Mouse (Mus musculus) ovary, adult 18-20 months (tissue): Measurements from ENCODE around the gene Arhgef3.
A peak's percentile ranks its signal among the peaks of the same experiment; 100 is the strongest.

ENCODE experiments used
- DNase-seq: peaks from one replicate; pipeline ENCODE4 v3.0.0; 2022; ENCODE audit warnings: low spot score, mixed read lengths

Arhgef3 gene

DNA sequence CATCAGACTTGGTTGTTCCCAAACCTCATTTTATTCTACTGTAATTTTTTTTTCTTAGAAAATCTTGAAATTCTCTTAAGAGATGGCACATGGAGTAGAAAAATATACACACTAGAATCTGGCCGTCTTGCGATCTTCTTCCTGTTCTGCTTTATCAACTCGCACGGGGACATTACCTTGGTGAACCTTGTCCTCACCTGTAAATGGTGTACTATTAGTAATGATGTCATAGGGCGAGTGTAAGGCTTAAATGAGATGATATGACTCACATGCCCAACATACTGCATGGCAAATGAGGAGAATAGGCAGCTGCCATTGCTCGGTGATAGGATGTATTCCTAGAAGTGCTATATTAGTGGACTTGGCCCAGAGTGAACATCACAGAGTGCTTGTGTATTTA, 49.9 kb downstream of the Arhgef3 start:
- no peak for DNase-seq

DNA sequence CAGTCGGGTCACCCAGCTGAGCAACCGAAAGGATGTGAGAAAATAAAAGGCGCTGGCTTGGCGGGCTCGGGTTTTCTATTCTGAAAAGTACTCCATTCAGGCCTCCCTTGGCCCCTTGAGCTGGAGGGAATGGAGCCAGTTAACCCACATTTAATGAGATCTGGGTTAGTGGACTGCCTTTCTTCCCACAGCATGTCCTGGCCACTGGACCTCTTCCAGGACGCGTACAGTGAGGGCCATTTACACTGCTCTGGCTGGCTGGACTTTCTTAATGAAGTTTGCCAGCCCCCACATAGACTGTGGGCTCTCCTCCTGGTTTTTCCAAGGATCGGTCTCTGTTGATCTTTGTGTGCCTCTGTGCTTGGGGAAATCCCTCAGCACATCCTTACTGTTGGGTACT, 52.1 kb downstream of the Arhgef3 start:
- no peak for DNase-seq

DNA sequence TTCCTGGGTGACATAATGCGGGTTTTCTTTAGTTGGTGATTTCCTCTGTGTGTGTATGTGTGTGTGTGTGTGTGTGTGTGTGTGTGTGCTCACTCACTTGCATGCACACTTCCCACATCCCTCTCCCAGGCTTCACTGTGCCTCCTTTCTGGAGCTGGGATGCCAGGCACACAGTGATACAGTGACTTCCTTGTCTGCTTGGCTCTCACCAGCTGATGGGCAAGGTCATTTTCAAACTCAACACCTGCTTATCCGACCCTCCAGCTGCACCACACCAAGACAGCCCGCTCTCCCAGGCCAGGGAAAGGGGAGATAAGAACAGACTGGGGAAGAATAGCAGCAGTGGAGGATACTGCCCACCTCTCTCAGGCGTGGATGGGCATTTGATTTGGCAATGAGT, 52.5 kb downstream of the Arhgef3 start:
- DNase-seq: no peak

DNA sequence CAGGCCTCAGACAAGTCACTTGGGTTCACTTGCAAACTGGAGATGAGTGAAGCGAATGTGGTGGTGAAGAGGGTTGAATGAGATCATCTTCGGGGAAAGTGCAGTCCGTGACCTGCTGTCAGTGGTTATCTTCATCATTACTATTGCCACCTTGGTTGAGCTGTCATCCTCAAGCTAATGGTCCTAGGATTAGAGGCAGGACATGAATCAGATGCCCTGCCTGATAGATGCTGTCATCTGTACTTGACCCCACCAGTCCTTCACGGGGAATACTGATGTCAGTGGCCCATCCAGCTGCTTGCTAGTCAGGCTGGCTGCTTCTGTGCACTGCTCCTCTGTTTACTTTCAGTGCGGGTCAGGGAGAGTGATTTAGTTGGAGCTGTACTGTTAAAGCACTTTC, 53.7 kb downstream of the Arhgef3 start:
- DNase-seq: no peak

DNA sequence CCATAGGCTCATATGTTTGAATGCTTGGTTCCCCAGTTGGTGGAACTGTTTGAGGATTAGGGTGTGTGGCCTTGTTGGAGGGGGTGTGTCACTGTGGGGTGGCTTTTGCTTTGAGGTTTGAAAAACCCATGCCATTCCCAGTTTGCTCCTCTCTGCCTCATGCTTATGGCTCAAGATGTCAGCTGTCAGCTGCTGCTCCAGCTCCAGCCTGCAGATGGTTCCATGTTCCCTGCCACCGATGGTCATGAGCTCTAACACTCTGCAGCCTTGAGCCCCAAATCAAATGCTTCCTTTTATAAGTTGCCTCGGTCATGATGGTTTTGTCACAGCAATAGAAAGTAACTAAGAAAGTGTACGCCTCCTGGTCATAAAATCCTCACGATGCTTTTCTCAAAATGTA, 54.6 kb downstream of the Arhgef3 start:
- DNase-seq: no peak

DNA sequence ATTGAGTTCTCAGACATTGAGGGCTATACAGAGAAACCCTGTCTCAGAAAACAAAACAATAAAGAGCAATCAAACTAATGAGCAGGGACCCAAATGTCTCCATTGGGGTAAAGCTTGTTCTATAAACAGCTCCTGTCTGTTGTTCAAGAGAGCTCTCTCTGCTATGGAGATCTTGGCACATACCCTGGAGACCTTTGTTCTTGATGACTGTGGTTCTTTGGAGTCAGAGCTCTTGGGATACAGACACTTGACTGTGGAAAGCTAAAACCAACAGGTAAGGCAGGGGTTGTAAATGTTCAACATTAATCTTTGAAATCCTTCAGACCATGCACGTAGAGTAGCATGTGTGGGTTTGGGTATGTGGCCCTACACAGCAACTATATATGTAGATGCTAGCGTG, 55.7 kb downstream of the Arhgef3 start:
- no peak for DNase-seq

DNA sequence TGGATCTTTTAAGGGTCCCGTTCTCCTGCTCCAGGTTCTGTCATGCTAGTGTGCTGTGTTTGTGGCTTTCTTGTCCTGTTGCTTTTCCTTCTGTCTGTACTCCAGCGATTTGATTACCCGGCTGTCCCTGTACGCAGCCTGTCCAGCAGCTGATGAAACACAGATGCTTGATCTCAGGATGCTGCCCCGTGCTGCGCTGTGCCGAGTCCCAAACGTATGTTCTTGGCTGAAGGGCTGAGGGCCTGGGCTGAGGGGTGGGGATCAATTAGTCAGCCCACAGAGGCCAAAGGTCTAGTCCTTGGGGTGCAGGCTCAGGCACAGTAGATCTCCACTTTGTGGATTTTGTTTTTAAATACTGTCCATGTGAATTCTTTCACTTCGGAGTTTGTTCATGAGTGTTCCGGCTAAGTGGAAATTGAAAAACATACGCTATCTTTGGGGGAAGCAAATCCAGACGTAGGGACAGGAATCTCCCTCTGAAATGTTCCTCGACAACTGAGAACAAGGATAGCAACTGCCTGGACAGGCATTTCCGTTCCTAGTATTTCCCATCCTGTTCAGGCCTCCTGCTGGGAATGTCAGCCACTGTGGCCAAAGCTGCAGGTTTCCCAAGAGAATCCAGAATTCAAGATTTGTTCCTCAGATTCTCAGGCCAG, 56.6 kb downstream of the Arhgef3 start:
- DNase-seq: no peak

DNA sequence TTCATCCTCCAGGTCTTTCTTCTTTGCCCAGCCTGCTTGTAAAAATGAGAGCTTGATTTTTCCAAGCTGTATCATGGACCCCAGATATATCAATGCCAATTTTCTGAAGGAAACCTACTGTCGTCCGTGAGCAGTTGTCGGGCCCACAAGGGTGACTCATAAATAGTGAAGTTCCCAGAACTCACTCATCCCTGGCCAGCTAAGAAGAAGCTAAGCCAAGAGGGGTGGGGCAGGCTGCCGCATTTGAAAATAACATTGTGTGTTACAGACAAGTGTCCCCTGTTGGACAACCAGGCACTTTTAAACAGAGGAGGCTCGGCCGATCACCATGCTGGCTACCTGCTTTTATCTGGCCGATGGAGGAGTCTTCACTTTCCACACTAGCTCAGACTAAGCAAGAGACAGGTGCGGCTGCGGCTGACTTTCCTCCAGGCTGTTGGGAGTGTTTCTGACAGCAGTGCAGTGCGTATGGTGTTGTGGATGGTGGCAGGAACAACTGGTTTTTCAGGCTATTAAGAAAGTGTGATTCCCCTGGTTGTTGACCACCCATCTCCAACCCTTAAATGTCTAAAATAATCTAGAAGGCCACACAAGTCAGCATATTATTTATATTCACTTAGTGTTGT, 58.6 kb downstream of the Arhgef3 start:
- no peak for DNase-seq

DNA sequence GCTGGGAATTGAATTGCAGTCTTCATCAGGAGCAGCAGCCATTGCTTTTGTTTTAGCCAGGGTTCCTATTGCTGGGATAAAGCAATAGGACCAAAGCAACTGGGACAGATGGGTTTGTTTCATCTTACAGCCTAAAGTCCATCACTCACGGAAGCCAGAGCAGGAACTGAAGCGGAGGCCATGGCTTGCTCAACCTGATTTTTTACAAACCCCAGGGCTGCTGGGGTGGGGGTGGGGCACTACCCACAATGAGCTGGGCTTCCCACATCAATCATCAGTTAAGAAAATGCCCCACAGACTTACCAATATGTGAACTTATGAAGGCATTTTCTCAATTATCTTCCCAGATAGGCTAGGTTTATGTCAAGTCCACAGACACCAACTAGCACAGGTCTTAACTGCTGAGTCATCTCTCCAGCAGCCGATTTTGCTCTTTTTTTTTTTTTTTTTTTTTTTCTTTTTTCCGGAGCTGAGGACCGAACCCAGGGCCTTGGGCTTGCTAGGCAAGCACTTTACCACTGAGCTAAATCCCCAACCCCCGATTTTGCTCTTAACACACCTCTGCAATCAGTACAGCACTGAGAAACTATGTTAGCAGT, 59.6 kb downstream of the Arhgef3 start:
- no peak for DNase-seq

DNA sequence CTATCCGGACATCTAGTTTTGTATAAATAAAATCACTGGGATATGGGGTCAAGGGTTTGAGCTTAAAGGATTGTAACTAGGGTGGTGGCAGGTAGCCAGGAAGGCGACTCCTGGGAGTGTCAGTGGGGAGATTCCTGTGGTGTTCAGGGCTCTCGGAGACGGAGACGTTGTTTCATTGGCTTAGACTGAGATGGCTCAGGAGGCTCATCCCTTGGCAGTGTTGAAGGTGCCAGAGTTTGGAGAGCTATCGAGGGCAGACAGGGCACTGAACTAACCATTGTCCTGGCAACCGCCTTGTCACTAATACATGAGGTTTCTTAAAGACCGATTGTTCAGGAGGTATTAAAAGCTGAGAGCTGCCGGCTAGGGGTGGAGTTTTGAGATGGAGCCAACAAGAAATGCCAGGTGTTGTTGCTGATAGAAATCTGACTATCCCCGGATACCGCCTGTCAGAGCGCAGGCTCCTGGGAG, 60.2 kb downstream of the Arhgef3 start:
- no peak for DNase-seq

DNA sequence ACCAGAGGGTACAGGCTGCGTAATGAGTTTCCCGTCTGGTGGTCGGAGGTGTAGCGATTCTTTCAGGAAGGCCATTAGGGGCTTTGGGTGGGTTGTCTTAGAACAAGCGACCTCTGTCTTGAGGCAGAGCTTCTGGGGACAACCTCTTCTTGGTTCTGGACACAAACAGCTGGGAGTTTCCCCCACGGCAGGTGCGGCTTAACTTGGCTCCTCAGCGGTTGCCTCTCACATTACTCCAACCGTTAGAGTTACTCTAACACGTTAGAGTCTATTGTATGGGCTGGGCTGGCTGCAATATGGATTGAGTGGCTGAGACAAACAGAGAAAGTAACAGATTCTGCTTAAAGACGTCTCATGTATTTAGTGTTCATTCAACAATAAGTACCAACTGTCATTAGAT, 60.6 kb downstream of the Arhgef3 start:
- DNase-seq: no peak

DNA sequence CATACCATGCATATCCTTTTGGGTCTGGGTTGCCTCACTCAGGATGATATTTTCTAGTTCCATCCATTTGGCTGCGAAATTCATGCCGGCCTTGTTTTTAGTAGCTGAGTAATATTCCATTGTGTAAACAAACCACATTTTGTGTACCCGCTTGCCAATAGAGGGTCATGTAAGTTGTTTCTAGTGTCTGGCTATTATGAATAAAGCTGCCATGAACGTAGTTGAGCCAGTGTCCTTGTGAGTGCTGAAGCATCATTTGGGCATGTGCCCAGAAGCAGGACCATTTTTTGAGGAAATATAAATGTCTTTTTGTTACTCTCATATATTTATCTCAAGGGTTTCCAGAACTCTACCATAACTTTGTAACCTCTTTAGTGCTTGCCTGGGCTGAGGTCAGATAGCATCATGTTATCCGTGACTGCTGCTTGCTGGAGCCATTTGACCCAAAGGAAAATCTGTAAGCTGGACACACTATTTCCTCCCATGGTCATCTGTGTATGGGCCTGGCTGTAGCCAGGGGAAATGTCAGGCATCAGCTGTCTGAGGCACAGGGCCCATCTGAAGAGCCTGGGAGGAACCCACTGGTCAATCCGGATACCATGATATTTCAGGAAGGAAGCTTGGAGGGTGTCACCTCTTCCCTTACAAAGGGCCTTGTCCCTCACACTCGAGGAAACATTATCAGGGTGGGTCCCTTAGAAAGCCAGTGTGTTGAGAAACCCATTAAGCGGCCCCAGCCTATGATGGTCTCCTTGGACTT, 63.3 kb downstream of the Arhgef3 start:
- no peak for DNase-seq

DNA sequence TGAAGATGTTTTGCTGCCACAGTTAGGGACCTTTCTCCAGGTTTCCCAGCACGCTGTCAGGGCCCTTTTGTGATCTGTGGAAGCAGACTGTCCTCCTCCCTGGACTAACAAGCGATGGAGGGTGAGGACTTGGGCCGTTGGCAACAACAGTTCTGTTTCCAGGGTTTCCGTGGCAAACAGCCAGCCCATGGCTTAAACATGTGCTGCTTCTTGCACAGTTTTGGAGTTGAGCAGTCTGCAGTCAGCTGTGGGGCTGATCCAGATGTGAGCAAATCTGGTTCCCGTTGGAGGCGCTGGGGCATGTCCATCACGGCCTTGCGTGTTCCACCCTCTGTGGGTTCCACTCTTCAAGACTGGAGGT, 63.8 kb downstream of the Arhgef3 start:
- peak; percentile 37 for DNase-seq

DNA sequence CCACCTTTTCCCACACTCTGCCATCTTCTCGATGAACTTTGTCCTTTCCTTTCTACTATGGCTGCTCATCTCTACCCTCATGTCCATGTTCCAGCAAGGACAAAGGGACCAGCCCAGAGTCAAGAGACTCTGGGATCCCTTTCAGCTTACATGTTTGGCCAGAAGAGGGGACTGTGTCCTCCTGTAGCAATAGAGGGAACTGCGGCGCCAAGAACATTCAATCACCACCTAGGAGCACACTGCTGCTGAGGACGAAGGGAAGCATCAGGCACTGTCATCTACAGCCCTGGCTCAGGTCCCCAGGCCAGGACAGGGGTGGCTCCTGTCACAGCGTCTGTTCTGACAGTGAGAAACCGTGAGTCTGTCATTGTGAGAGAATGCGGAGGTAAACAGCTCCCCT, 65.1 kb downstream of the Arhgef3 start:
- no peak for DNase-seq

DNA sequence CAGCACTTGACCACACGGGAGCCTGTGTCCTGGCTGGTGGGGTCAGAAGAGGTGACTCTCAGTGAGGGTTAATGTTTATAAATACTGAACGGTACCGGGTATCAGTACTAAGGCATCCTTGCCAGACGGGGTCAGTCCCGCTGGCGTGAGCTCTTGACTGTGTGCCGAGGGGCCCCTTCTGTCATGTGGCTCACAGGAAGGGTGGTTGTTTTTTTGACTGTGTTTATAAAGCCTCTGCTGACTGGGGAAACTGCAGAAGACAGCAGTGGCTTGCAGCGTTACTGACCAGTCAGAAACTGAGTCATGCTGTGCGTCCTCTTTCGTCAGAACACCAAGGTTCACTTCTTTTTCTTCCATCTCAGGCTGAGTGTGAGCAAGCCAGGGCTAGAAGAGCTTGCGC, 67.4 kb downstream of the Arhgef3 start:
- no peak for DNase-seq

DNA sequence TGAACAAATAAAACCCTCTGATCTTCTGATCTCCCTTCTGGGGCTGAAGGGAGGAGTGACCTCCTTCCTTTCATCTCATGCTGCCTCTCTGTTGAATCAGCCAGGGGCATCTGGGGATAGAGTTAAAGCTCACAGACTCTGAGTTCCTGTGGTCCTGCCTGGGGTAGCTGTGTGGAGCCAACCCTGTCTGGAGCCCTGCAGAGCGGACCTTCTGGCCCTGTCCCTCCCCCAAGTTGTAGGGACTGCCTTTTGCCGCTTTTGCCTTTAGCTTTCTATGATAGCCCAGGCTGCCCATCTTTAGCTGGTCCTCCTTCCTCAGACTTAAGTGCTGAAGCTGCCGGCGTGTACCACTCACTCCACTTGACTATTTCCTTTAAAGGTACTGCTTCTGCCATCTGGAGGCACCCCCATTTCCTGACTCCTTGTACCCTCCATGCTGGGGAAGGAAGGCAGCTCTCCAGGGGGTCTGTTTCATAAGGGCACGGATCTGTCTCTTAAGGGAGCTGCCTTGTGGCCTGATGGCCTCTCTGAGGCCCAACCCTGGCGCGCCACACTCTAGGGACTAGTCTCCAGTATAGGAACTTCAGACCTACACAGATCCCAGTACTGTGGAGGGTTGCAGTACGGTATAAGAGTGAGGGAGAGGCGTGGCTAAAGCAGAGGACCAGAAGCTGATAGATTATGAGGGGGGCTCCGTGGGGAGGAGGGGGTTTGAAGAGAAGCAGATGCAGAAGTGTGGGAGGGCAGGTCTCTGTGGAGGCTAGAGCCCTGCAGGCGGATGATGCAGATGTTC, 68.1 kb downstream of the Arhgef3 start:
- DNase-seq: no peak

DNA sequence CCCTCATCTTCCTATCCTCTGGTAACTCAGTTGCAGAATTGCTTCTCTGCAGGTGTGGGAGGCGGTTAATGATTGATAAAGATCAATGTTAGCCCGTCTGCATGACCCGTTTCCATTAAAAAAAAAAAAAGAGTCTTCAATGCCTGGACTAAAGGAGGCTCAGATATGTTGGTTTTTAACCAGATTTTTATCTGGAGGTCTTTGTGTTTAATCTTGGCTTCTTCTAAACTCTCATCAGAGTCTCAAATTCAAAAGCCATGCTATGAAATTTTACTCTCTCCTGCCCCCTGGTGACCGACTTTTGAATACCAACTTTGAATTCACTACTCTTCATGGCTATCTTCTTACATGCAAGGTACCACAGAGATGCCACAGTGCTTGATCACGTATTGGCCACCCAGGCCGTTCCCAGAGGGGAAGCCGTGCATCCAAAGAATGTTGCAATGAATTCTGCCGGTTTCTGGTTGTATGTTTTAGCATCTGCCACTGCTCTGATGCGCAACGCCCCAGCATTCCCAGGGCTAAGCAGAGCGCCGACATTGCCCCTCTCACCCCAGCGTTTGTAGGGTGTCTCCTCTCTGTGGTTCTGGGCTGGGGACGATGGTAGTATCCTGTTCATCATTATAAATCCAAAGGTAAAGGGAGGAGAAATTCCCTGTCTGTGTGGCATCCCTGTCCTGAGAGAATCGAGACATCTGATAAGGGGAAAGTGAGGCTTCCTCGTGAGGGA, 69.0 kb downstream of the Arhgef3 start:
- no peak for DNase-seq

DNA sequence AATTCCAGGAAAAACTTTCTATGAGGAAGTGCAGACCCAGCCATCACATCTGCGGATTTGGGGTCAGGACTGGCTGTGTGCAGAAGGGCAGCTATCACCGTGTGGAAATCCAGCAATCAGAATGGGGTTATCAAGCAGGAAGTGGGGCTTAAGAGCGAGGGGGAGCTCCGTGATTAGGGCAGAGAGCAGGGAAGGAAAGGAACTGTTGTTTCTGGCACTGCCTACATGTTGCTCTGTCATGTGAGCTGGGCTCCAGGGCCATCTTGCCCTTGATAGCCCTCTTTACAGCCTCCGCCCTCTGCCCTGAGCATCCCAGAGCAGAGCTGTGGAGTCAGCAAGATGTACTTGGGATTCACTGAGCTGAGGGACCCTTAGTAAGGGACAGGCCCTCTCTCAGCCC, 71.2 kb downstream of the Arhgef3 start:
- no peak for DNase-seq

DNA sequence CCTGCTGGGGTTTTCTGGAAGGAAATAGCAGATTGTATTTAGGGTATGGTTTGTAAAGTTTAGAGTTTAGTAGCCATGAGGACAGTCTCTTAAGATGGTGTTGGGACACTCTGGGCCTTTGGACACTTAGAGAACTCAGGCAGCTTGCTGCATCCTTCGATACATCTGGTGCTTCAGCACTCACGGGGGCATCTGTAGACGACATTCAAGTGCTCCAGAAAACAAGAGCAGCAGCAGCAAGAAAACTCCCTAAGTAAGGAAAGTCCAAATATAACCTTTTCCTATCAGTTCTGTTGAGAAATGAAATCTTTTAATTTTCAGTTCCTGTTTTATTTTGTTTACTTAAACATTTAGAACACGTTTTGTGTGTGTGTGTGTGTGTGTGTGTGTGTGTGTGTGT, 71.9 kb downstream of the Arhgef3 start:
- no peak for DNase-seq

DNA sequence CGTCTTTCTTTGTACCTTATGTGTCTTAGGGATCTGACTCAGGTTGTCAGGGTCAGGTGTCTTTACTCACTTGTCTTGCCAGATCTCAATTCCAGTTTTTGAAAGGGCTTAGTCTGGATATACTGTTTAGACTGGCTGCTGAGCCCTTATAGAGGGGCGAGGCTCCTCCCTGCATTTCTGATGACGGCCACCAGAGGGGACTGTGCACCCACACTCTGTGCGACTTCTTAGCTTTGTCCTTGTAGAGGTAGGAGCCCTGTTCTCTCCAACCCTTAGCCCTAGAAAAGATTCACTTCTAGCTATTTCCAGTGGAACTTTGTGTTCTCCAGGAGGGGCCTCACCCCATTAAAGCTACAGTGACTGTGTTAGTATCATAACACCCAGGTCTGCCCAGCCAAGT, 72.3 kb downstream of the Arhgef3 start:
- peak; percentile 49 for DNase-seq

DNA sequence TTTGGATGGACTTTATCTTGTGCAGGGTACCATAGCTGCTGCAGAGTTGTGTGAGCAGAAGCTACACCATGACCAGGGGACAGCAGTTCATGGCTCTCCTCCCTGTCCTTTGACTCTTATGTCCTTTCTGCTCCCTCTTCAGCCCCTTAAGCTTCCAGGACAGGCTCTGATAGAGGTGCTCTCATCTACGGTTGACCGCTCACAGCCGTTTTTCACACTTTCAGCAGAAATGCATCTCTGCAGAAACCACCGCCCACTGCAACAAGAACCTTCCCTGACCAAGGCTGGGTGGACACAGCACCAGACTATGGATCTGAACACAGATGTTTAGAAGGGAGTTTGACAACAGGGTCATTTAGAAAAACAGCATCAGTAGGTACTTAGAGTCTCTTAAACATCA, 73.2 kb downstream of the Arhgef3 start:
- DNase-seq: no peak

DNA sequence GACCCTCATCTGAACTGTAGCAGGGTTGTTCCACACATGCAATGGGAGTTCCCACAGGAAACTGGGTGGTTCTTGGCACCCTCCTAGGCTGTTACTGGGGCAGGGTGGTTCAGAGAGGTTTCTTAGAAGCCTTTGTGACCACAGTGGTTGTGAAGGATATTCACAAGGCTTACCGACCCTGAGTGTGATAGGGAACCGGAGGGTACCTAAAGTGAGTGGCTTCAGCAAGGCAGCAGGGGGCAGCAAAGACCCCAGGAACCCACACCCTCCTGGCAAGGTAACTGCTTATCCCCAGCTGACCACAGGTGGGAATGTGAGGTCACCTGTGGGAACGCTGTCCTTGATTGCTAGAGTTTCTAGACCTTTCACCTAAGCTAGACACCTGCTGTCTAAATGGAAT, 77.8 kb downstream of the Arhgef3 start:
- DNase-seq: no peak
